Mouse (Mus musculus) macrophage (primary cell): ENCODE measurements around the gene Cttnbp2nl. TPM values are rescaled to one million over a fixed set of nuclear protein-coding genes. Genes with fewer than 3 reads are reported as not detected.

Source experiments
- H3K27ac ChIP-seq: fragments of 350-480 bp; formaldehyde crosslinking; 2 replicates; pipeline ENCODE4 v1.9.0; 2021
- H3K36me3 ChIP-seq: fragments of 350-480 bp; formaldehyde crosslinking; 2 replicates; pipeline ENCODE4 v1.9.0; 2021; ENCODE audit errors: inconsistent target
- H3K4me3 ChIP-seq: fragments of 350-480 bp; formaldehyde crosslinking; 2 replicates; pipeline ENCODE4 v1.9.0; 2021; ENCODE audit errors: inconsistent target
- H3K79me2 ChIP-seq: fragments of 350-480 bp; formaldehyde crosslinking; 2 replicates; pipeline ENCODE4 v1.9.0; 2021; ENCODE audit errors: inconsistent target
- WGBS: methylation state at CpG from one replicate; pipeline ENCODE4 v1.1.7; 2026; ENCODE audit warnings: inconsistent platforms; ENCODE audit not compliant: missing documents; 5-methylcytosine and 5-hydroxymethylcytosine counted together
- polyA plus RNA-seq: library from polyadenylated mRNA; stranded (reverse); fragments of 250-400 nt; gene quantifications from 3 replicates; pipeline ENCODE4 v1.2.4, GENCODE M21; 2018; ENCODE audit warnings: inconsistent platforms
- total RNA-seq, 78 experiments: library from RNA; depleted of rRNA; stranded (reverse); fragments of 250-400 nt; gene quantifications; 1 replicate in 9 of 78; 2 replicates in 24 of 78; 3 replicates in 43 of 78; 4 replicates in 2 of 78; pipeline ENCODE4 v1.2.4; 2018; ENCODE audit warnings: inconsistent platforms in 56 of 78

Cttnbp2nl gene
- 10 to 100 TPM; 19.6 to 88.4 (median 53.1) TPM for total RNA-seq (2018; cell fraction: chromatin; rRNA removed)
- 10 to 100 TPM; 38.4 to 91.1 (median 57.9) TPM for total RNA-seq (2018; cell fraction: cytosol; rRNA removed)
- 100 to 1,000 TPM in 1 of 26 experiments, 10 to 100 TPM in 25; 33.0 to 102 (median 46.7) TPM for total RNA-seq (2018; cell fraction: nucleus; rRNA removed)
- 54.1 to 88.6 TPM (median 71.3 TPM) in 3 replicates for polyA plus RNA-seq

GRCm38 (mm10) chr3:105052937-105053697, at the start of gene Cttnbp2nl:
Gene Cttnbp2nl (minus strand): TSS chr3:105053146.
- peak within 1 kb of the TSS; percentile 83 for H3K27ac ChIP-seq

GRCm38 (mm10) chr3:105100270-105100589, 47.3 kb upstream of the Cttnbp2nl start:
- 93% methylated on average over 4 of the region's 4 CpGs for WGBS

More at GRCm38 (mm10) chr3:105052937-105053697, at the start of gene Cttnbp2nl:
- H3K36me3 ChIP-seq = no peaks in the 10 kb centered on the region
- WGBS = 3% methylated on average over 29 of the region's 31 CpGs
- peak within 1 kb of the TSS; percentile 96 for H3K4me3 ChIP-seq
- H3K79me2 ChIP-seq = peaks cover 53% of the 10 kb centered on the region

GRCm38 (mm10) chr3:105099526-105100269, 46.8 kb upstream of the Cttnbp2nl start:
- Histone ChIP-seq H3K36me3 (no peaks in the 10 kb centered on the region), H3K79me2 (no peaks in the 10 kb centered on the region), H3K27ac (no peak overlapping the region), H3K4me3 (no peak overlapping the region)
- WGBS = 89% methylated on average over 15 of the region's 15 CpGs

More at GRCm38 (mm10) chr3:105100270-105100589, 47.3 kb upstream of the Cttnbp2nl start:
- Histone ChIP-seq H3K36me3 (no peaks in the 10 kb centered on the region), H3K79me2 (no peaks in the 10 kb centered on the region), H3K27ac (no peak overlapping the region), H3K4me3 (no peak overlapping the region)

- WGBS = 79% methylated on average over 4 of the region's 4 CpGs
- H3K36me3 ChIP-seq = no peaks in the 10 kb centered on the region
- no peaks in the 10 kb centered on the region for H3K79me2 ChIP-seq
- no peak overlapping the region for H3K4me3 ChIP-seq
- H3K27ac ChIP-seq = no peak overlapping the region
Measured at GRCm38 (mm10) chr3:105097581-105097980, 44.6 kb upstream of the Cttnbp2nl start.

- 99% methylated on average over 5 of the region's 5 CpGs for WGBS
- Histone ChIP-seq H3K79me2 (no peaks in the 10 kb centered on the region), H3K27ac (no peak overlapping the region)
Measured at GRCm38 (mm10) chr3:105095026-105095425, 42.1 kb upstream of the Cttnbp2nl start.

GRCm38 (mm10) chr3:105094448-105094847, 41.5 kb upstream of the Cttnbp2nl start:
- Histone ChIP-seq H3K27ac (no peak overlapping the region), H3K36me3 (no peaks in the 10 kb centered on the region), H3K79me2 (no peaks in the 10 kb centered on the region), H3K4me3 (no peak overlapping the region)
- 56% methylated on average over 2 of the region's 2 CpGs for WGBS

More at GRCm38 (mm10) chr3:105095026-105095425, 42.1 kb upstream of the Cttnbp2nl start:
- Histone ChIP-seq H3K4me3 (no peak overlapping the region), H3K36me3 (no peaks in the 10 kb centered on the region)

GRCm38 (mm10) chr3:105092721-105093505, 40.0 kb upstream of the Cttnbp2nl start:
- H3K27ac ChIP-seq = no peak overlapping the region
- H3K79me2 ChIP-seq = no peaks in the 10 kb centered on the region
- no peaks in the 10 kb centered on the region for H3K36me3 ChIP-seq
- H3K4me3 ChIP-seq = no peak overlapping the region
- 87% methylated on average over 11 of the region's 11 CpGs for WGBS

- no peak overlapping the region for H3K4me3 ChIP-seq
- H3K79me2 ChIP-seq = no peaks in the 10 kb centered on the region
- WGBS = 57% methylated on average over 3 of the region's 3 CpGs
- no peaks in the 10 kb centered on the region for H3K36me3 ChIP-seq
- H3K27ac ChIP-seq = no peak overlapping the region
Measured at GRCm38 (mm10) chr3:105090981-105091380, 38.0 kb upstream of the Cttnbp2nl start.

GRCm38 (mm10) chr3:105090147-105090546, 37.2 kb upstream of the Cttnbp2nl start:
- Histone ChIP-seq H3K36me3 (no peaks in the 10 kb centered on the region), H3K27ac (no peak overlapping the region), H3K79me2 (no peaks in the 10 kb centered on the region), H3K4me3 (no peak overlapping the region)
- WGBS = 82% methylated on average over 7 of the region's 7 CpGs

GRCm38 (mm10) chr3:105088638-105089037, 35.7 kb upstream of the Cttnbp2nl start:
- 64% methylated on average over 2 of the region's 2 CpGs for WGBS
- H3K79me2 ChIP-seq = no peaks in the 10 kb centered on the region
- H3K27ac ChIP-seq = no peak overlapping the region
- H3K4me3 ChIP-seq = no peak overlapping the region
- H3K36me3 ChIP-seq = no peaks in the 10 kb centered on the region

- 18% methylated on average over 3 of the region's 3 CpGs for WGBS
- H3K4me3 ChIP-seq = no peak overlapping the region
- no peak overlapping the region for H3K27ac ChIP-seq
- H3K36me3 ChIP-seq = no peaks in the 10 kb centered on the region
- no peaks in the 10 kb centered on the region for H3K79me2 ChIP-seq
Measured at GRCm38 (mm10) chr3:105087344-105087743, 34.4 kb upstream of the Cttnbp2nl start.

GRCm38 (mm10) chr3:105078231-105078826, 25.4 kb upstream of the Cttnbp2nl start:
- Histone ChIP-seq H3K79me2 (no peaks in the 10 kb centered on the region), H3K27ac (no peak overlapping the region), H3K36me3 (no peaks in the 10 kb centered on the region), H3K4me3 (no peak overlapping the region)
- 63% methylated on average over 7 of the region's 7 CpGs for WGBS

GRCm38 (mm10) chr3:105075796-105076195, 22.9 kb upstream of the Cttnbp2nl start:
- no peak overlapping the region for H3K27ac ChIP-seq
- no peaks in the 10 kb centered on the region for H3K79me2 ChIP-seq
- no peaks in the 10 kb centered on the region for H3K36me3 ChIP-seq
- H3K4me3 ChIP-seq = no peak overlapping the region
- 95% methylated on average over 5 of the region's 5 CpGs for WGBS

GRCm38 (mm10) chr3:105072536-105072935, 19.6 kb upstream of the Cttnbp2nl start:
- H3K27ac ChIP-seq = no peak overlapping the region
- WGBS = 94% methylated on average over 10 of the region's 10 CpGs
- no peak overlapping the region for H3K4me3 ChIP-seq
- H3K36me3 ChIP-seq = no peaks in the 10 kb centered on the region
- H3K79me2 ChIP-seq = no peaks in the 10 kb centered on the region
